Mouse (Mus musculus): ENCODE results near the gene Rflnb. TPM values are rescaled to one million over a fixed set of nuclear protein-coding genes. Genes with fewer than 3 reads are reported as not detected.

Rflnb gene
- total and polyA plus RNA-seq, 3 experiments = 0.19 to 0.85 (median 0.69) TPM

- H3K4me3 ChIP-seq (replicated peaks in 1 of 3; ENCODE audit: low read depth in 2 of 3, low read length in 2 of 3, poor library complexity in 1 of 3) = no peak overlapping the region
- H3K9ac ChIP-seq (ENCODE audit: insufficient read depth, low read depth) = no peak overlapping the region
- in situ Hi-C loops (cut with MboI; ENCODE audit: low pct_ligation_motif_present, low pct_unique_long_range_greater_than_20kb, low sequenced_read_pairs) = loop anchor here (10.0 kb wide), 1 partner anchor 135 kb away; no protein-coding TSS in a partner anchor
- dilution Hi-C loops (cut with MboI; ENCODE audit: extremely low pct_ligation_motif_present, extremely low pct_unique_long_range_greater_than_20kb, low sequenced_read_pairs) = no loop called here
- H3K4me1 ChIP-seq (ENCODE audit: control insufficient read depth in 1 of 2, insufficient read depth in 2 of 2) = no peaks in the 10 kb centered on the region; a peak in 1 of 4 replicates
- H3K9me3 ChIP-seq (replicated peaks; ENCODE audit: low read length) = no peaks in the 10 kb centered on the region
- H3K4me2 ChIP-seq (ENCODE audit: insufficient read depth, low read depth, poor library complexity, severe bottlenecking) = peak overlapping the region; percentile 19
- H3K27ac ChIP-seq (ENCODE audit: insufficient read depth, low read depth) = no peak overlapping the region
- peaks cover 33% of the 10 kb centered on the region for H3K27me3 ChIP-seq (replicated peaks)
- no peak for TF ChIP-seq UBTF (IDR thresholded peaks at IDR 0.05; ENCODE audit: low read depth, low read length)
- TF ChIP-seq ELF1 (IDR thresholded peaks at IDR 0.05; ENCODE audit: low read depth, low read length) = no peak
- no peak for TF ChIP-seq JUND (conservative IDR thresholded peaks at IDR 0.05; ENCODE audit: low read depth, low read length)
- TF ChIP-seq ZKSCAN1 (IDR thresholded peaks at IDR 0.05; ENCODE audit: borderline replicate concordance, low read depth, low read length) = no peak
- no peak for TF ChIP-seq HCFC1 (IDR thresholded peaks at IDR 0.05; ENCODE audit: low read depth, low read length)
- TF ChIP-seq BHLHE40 (IDR thresholded peaks at IDR 0.05; ENCODE audit: low read depth, low read length) = no peak
- no peak for TF ChIP-seq NELFE (IDR thresholded peaks at IDR 0.05; ENCODE audit: low read depth, low read length)
- no peak for TF ChIP-seq EP300 (IDR thresholded peaks at IDR 0.05; ENCODE audit: low read length)
- H3K79me2 ChIP-seq (replicated peaks; ENCODE audit: control insufficient read depth, extremely low read depth, insufficient read depth, poor library complexity, severe bottlenecking) = no peaks in the 10 kb centered on the region
- no peak for DNase-seq (ENCODE audit: extremely low read depth)
- no peaks in the 10 kb centered on the region for H3K36me3 ChIP-seq (replicated peaks in 1 of 2; ENCODE audit: control insufficient read depth in 1 of 2, insufficient read depth in 1 of 2, low read length in 1 of 2)
These were observed 7.7 kb downstream of the Rflnb start for GRCm38 (mm10) chr11:76019879-76020278.

GRCm38 (mm10) chr11:76015814-76016213 lies 11.8 kb downstream of the Rflnb start:
- in situ Hi-C loops (cut with MboI; ENCODE audit: low pct_ligation_motif_present, low pct_unique_long_range_greater_than_20kb, low sequenced_read_pairs) = no loop called here
- H3K36me3 ChIP-seq (replicated peaks in 1 of 2; ENCODE audit: control insufficient read depth in 1 of 2, insufficient read depth in 1 of 2, low read length in 1 of 2) = no peaks in the 10 kb centered on the region
- peaks cover 2% of the 10 kb centered on the region for H3K27me3 ChIP-seq (replicated peaks)
- dilution Hi-C loops (cut with MboI; ENCODE audit: extremely low pct_ligation_motif_present, extremely low pct_unique_long_range_greater_than_20kb, low sequenced_read_pairs) = no loop called here
- H3K79me2 ChIP-seq (replicated peaks; ENCODE audit: control insufficient read depth, extremely low read depth, insufficient read depth, poor library complexity, severe bottlenecking) = no peaks in the 10 kb centered on the region
- no peak for DNase-seq (ENCODE audit: extremely low read depth)
- no peaks in the 10 kb centered on the region for H3K9me3 ChIP-seq (replicated peaks; ENCODE audit: low read length)
- H3K4me1 ChIP-seq (ENCODE audit: control insufficient read depth in 1 of 2, insufficient read depth in 2 of 2) = no peaks in the 10 kb centered on the region
- H3K9ac ChIP-seq (ENCODE audit: insufficient read depth, low read depth) = no peak overlapping the region
- H3K4me3 ChIP-seq (replicated peaks in 1 of 3; ENCODE audit: low read depth in 2 of 3, low read length in 2 of 3, poor library complexity in 1 of 3) = no peak overlapping the region
- no peak overlapping the region for H3K27ac ChIP-seq (ENCODE audit: insufficient read depth, low read depth)
- H3K4me2 ChIP-seq (ENCODE audit: insufficient read depth, low read depth, poor library complexity, severe bottlenecking) = no peak overlapping the region
- no peak for TF ChIP-seq SMC3 (IDR thresholded peaks at IDR 0.05; ENCODE audit: low read depth, low read length)
- no peak for TF ChIP-seq KAT2A (IDR thresholded peaks at IDR 0.05; ENCODE audit: insufficient replicate concordance, low read length)
- no peak for TF ChIP-seq JUND (conservative IDR thresholded peaks at IDR 0.05; ENCODE audit: low read depth, low read length)
- no peak for TF ChIP-seq ETS1 (conservative IDR thresholded peaks at IDR 0.05; ENCODE audit: low read depth, low read length)
- no peak for TF ChIP-seq IRF4 (IDR thresholded peaks at IDR 0.05; ENCODE audit: low read depth, low read length)
- TF ChIP-seq CTCF (conservative IDR thresholded peaks at IDR 0.05 in 1 of 2, IDR thresholded peaks at IDR 0.05 in 1 of 2; ENCODE audit: low read depth in 2 of 2, low read length in 2 of 2) = no peak

- in situ Hi-C loops (cut with MboI; ENCODE audit: low pct_ligation_motif_present, low pct_unique_long_range_greater_than_20kb, low sequenced_read_pairs) = no loop called here
- TF ChIP-seq ZKSCAN1 (IDR thresholded peaks at IDR 0.05; ENCODE audit: borderline replicate concordance, low read depth, low read length) = no peak
- TF ChIP-seq HCFC1 (IDR thresholded peaks at IDR 0.05; ENCODE audit: low read depth, low read length) = no peak
- TF ChIP-seq USF2 (conservative IDR thresholded peaks at IDR 0.05; ENCODE audit: low read depth, low read length) = no peak
- no peak for TF ChIP-seq TCF12 (IDR thresholded peaks at IDR 0.05; ENCODE audit: low read depth, low read length)
- TF ChIP-seq ZMIZ1 (IDR thresholded peaks at IDR 0.05; ENCODE audit: low read depth, low read length) = no peak
- TF ChIP-seq RCOR1 (conservative IDR thresholded peaks at IDR 0.05; ENCODE audit: low read depth, low read length) = no peak
- TF ChIP-seq JUN (IDR thresholded peaks at IDR 0.05; ENCODE audit: insufficient read depth, low read depth, low read length) = no peak
- no peak for TF ChIP-seq TBP (conservative IDR thresholded peaks at IDR 0.05; ENCODE audit: low read depth, low read length)
- TF ChIP-seq IRF4 (IDR thresholded peaks at IDR 0.05; ENCODE audit: low read depth, low read length) = no peak
- no peak for TF ChIP-seq POLR2A (IDR thresholded peaks at IDR 0.05; ENCODE audit: low read depth, low read length)
- TF ChIP-seq JUND (conservative IDR thresholded peaks at IDR 0.05; ENCODE audit: low read depth, low read length) = no peak
- dilution Hi-C loops (cut with MboI; ENCODE audit: extremely low pct_ligation_motif_present, extremely low pct_unique_long_range_greater_than_20kb, low sequenced_read_pairs) = no loop called here
- Histone ChIP-seq H3K36me3 (replicated peaks in 1 of 2; ENCODE audit: control insufficient read depth in 1 of 2, insufficient read depth in 1 of 2, low read length in 1 of 2) (no peaks in the 10 kb centered on the region), H3K9ac (ENCODE audit: insufficient read depth, low read depth) (no peak overlapping the region), H3K4me3 (replicated peaks in 1 of 3; ENCODE audit: low read depth in 2 of 3, low read length in 2 of 3, poor library complexity in 1 of 3) (no peak overlapping the region), H3K27ac (ENCODE audit: insufficient read depth, low read depth) (no peak overlapping the region), H3K79me2 (replicated peaks; ENCODE audit: control insufficient read depth, extremely low read depth, insufficient read depth, poor library complexity, severe bottlenecking) (no peaks in the 10 kb centered on the region), H3K27me3 (replicated peaks) (no peaks in the 10 kb centered on the region), H3K4me1 (ENCODE audit: control insufficient read depth in 1 of 2, insufficient read depth in 2 of 2) (no peaks in the 10 kb centered on the region), H3K4me2 (ENCODE audit: insufficient read depth, low read depth, poor library complexity, severe bottlenecking) (no peak overlapping the region), H3K9me3 (replicated peaks; ENCODE audit: low read length) (no peaks in the 10 kb centered on the region)
- no peak for DNase-seq (ENCODE audit: extremely low read depth)
These were observed 12.3 kb downstream of the Rflnb start for GRCm38 (mm10) chr11:76015251-76015650.
